Mouse (Mus musculus): Measurements from ENCODE around the gene Dusp18.
A peak's percentile ranks its signal among the peaks of the same experiment; 100 is the strongest.

The Dusp18 gene

DNA sequence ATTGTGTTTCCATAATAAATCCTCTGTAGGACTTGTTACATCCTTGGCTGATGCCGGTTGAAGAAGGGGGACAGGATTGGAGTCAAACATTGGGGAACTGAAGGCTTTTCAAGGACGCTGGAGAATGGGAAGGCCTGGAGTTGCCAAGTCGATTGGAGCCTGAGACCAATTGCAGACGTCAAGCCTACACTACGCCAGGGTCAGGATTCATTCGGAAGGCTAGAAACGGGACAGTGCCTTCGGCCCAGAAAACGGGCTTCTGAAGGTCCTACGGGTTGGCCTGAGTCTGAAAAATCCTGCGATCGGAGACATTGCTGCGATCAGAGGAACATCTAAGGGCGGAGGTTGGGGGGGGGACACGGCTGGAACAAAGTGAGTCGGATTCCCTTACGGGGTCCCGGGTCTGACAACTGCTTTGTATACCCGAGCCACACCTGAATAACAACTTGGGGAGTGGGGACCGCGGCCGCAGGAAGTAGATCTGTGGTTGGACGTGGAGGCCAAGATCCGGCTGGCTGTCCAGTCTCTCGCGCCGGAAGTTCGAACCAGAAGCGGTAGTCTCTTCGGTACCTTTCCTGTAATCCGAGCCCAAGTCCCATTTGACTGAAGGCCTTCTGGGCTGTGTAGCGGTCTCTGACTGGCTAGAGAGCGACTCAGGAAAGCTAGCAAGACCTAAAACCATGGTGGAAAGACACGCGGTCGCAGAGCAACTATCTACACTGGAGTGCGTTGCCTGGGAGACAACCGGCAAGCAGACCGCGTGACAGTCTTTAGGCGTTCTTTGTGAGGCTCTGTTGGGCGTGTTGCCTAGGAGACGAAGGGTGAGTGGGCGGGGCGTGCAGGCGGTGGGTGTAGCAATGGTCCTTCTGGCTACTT is at the start of gene Dusp18, which contains the start of gene 4921536K21Rik:
Gene Dusp18 (plus strand): TSS at position 835 of the 876 bp plus-strand sequence.
Gene 4921536K21Rik (minus strand): TSS at position 693 of the 876 bp plus-strand sequence.
- DNase-seq (ENCODE audit: low spot score in 2 of 2): peak; percentile 92 to 97

DNA sequence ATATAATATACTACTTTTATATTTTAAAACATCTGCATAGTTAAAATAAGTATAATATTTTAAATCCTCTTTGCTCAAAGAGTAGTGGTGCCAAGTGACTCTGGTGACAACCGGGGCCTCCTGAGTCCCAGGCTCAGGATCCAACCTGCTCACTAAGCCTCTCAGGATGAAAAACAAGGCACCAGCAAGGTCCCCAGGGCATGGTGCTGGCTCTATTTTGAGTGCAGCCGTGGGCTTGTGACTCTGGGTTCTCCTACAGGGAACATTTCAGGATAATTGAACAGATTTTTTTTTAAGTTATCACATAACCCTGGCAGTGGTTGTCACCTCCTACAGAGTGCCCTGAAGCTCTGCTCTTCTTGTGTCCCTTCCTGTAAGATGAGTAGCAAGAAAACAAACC is 48.7 kb upstream of the Dusp18 start:
- no peak for DNase-seq (ENCODE audit: low spot score in 2 of 2)

DNA sequence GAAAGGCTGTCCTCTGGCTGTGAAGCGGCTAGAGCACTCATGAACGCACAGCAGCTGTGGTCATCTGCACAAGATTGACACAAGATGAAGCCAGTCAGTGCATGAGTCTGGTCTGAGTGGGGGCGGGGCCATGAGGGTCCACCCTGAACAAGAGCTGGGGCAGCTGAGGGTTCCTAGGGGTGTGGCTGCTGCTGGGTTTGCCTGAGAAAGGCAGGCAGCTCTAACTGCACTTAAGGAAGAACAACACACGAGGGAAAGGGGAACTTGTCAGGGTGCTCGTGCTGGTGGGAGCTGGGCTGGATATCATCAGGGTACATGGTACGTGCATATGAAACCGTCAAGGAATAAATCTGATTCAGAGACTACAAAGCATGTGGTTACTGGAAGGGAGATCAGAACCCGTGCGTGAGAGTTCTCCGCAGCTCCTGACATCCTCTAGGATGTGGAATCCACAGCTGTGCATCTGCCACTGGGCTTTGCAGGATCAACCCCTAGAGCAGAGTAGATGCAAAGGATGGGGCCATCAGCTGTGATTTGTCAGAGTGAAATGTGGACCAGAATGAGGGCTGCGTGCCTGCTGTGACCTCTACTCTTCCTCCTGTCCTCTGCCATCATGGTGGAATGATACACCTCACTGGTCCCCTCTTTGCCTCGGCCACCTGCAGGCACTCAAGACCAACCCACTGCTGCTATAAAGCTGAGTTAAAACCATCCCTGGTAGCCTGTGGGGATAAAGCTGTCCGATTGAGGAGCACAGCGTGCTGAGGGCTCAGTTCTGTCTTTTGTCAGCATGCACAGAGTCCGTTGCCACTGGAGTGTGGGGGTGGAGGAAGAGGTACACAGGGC is 45.3 kb upstream of the Dusp18 start:
- DNase-seq (ENCODE audit: low spot score in 2 of 2): no peak

- DNase-seq (ENCODE audit: low spot score in 2 of 2): peak in 1 of 2 experiments; percentile 52
These were observed 44.8 kb upstream of the Dusp18 start for GRCm38 (mm10) chr11:3850315-3850614.

DNA sequence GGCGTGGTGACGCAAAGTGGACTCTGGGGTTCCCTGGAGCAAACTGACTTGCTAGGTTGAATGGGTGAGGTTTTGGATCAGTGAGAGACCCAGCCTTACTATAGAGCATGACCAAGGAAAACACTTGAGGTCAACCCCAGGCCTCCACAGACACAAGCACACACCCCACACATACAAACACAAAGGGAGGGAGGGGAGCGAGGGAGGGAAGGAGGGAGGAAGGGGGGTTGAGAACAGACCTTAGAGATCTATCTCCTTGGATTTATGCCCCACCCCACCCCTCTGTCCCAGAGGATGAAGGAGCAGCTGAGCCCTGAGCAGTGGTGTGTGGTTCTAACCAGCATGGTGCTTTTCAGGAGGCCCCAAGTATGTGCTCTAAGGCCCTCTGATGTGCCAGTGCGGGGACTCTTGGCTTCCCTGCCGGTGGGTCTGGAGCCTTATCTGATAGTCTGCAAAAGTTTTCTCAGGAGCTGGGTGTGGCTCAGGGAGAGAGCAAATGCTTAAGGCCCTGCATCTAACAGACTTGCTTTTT is 44.2 kb upstream of the Dusp18 start:
- no peak for DNase-seq (ENCODE audit: low spot score in 2 of 2)

DNA sequence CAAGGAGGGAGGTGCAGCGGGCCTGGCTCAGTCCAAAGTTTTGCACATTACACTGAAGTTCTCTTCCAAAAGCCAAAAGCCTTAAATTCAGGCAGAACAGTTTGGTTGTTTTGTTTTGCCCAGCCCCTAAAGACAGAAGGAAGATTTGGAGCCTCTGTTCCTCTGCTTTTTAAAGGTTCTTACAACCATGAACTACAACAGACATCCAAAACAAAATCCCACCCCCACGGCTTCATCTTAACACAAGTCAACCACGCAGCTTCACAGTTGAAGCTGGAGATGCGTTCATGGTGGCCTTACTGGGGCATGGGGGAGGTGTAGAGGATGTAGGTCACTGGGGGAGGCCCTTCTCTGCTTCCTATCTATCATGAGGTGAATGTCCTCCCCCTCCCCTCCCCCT is 43.2 kb upstream of the Dusp18 start:
- DNase-seq (ENCODE audit: low spot score in 2 of 2): peak in 1 of 2 experiments; percentile 48

- no peak for DNase-seq (ENCODE audit: low spot score in 2 of 2)
These were observed 42.0 kb upstream of the Dusp18 start for GRCm38 (mm10) chr11:3853031-3853430.

GRCm38 (mm10) chr11:3853481-3854034 is 41.5 kb upstream of the Dusp18 start:
- DNase-seq (ENCODE audit: low spot score in 2 of 2): peak; percentile 58 to 83

DNA sequence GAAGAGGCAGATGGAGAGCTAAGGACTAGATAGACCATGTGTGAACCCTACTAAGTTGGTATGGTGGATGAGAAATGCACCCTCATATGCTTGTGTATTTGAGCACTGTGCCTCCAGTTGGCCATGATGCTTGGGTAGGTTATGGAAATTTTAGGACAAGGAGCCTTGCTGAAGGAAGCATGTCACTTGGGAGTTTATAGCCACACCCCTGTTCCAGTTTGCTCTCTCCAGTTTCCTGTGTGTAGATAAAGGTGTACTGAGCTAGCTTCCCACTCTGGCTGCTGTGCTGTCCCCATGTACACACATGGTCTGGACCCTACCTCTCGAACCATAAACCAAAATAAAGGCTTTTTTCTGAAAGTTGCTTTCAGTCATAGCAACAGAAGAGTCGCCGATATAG is 40.9 kb upstream of the Dusp18 start:
- DNase-seq (ENCODE audit: low spot score in 2 of 2): no peak

DNA sequence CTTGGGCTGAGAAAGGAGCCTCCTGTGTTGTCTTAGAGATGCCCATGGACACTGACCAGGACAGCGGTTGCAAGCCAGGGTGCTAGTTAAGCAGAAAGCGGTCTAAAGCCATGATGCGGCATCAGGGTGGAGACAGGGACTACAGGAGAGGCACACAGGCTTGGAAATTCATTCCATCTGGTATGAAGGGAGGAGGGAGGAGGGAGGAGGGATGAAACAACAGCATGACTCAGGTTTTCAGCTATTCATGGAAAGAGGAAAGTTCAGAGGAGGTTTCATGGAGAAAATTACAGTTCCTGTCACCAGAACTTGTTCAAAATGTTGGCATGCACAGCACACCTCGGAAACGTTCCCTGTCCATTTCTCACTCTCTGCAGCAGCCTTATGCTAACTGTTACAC is 39.2 kb upstream of the Dusp18 start:
- DNase-seq (ENCODE audit: low spot score in 2 of 2): no peak

- no peak for DNase-seq (ENCODE audit: low spot score in 2 of 2)
These were observed 37.1 kb upstream of the Dusp18 start for GRCm38 (mm10) chr11:3857902-3858301.

DNA sequence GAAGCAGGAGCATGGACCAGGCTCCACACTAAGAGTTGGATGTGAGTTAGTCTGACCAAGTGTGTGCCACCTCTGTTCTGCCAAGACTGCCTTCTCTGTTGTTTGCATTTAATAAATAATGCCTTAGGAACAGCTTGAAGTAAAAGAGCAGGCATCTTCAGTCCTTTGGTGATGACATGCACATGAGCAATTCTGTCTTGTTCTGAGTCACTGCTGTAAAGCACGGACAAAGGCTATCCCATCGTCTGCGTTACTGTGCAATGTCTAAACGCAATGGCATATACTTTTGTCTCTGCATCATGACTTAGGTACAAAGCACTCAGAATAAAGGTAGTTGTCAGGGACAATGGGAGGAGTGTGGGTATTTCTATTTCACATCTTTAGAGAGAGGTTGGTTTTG is 35.3 kb upstream of the Dusp18 start:
- no peak for DNase-seq (ENCODE audit: low spot score in 2 of 2)

DNA sequence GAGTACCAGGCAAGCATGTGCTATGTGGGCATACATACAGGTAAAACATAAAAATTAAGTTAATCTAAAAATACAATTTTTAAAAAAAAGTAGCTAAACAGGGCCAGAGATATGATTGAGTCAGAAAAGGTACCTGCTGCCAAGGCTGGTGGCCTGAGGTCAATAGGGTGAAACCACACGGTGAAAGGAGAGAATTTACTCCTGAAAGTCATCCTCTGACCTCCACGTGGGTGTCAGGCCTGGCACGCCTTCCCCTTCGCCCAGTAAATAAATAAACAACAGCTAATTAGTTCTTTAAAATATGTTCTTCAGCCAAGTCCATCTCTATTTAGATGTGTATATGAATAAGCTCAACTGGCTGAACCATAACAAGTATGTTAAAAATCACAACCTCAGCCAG is 34.7 kb upstream of the Dusp18 start:
- no peak for DNase-seq (ENCODE audit: low spot score in 2 of 2)

DNA sequence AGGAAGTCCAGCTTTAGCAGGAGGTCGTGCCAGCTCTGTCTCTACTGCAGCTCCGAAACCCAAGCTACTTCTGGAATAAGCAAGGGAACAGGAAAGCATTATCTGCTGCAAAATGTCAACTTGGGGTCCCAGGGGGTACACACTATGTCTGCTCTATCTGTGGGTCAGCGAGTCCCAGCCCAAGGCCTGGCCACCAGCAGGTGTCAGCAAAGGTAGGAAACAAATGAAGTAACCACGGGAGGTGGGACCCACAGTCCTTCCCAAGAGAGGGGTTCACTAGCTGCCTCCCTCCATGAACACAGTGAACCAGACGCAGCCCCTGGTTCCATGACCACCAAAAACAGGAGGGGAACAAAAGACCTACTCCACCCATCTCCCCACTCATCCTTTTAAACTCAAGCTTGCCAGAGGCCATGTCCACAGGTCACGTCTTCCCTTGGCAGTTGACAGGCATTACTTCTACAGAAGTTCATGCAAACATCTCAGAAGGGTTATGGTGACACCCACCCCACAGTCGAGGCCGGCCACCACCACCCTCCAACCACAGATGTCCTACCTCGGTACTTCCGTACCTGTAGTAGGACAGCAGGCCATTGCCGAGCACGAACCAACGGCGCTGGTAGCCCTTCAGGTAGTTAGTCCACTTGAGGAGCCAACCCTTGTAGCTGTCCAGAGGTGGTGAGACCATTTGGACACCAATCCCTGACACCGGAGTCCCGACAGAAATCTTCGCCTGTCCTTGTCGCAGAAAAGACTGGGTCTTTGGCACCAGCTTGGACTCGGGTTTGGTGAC is 32.2 kb upstream of the Dusp18 start:
- DNase-seq (ENCODE audit: low spot score in 2 of 2): no peak

DNA sequence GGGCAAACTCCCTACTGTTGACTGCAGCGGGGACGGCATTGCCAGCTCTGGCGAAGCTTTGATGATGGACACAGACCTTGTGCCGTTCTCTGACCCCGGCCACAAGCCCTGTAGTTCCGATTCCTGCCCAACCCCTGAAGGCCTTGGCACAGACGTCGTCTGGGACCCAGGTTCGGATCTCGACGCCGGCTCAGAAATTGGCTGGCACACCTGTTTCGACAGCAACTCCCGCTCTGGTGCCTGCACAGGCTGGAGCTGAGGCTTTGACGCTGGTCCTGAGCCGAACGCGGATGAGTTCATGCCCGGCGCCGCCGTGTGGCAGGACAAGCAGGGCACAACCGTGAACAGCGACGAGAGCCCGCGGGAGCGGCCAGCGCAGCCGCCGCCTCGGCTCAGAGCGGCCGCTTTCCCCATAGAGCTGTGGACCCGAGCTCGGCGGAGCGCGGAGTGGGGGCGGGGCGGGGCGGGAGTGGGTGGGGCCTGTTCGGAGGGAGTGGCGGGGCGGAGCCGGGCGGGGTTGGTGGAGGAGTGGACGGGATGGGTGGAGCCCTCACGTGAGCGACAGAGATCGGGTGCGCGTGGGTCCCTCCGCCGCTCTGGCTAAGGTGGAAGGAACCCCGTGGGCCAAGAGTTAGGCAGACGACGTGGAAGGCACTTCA is 31.5 kb upstream of the Dusp18 start, which contains the start of gene Osbp2:
Gene Osbp2 (minus strand): TSS at position 450 of the 659 bp plus-strand sequence.
- DNase-seq (ENCODE audit: low spot score in 2 of 2): peak in 1 of 2 experiments; percentile 72

DNA sequence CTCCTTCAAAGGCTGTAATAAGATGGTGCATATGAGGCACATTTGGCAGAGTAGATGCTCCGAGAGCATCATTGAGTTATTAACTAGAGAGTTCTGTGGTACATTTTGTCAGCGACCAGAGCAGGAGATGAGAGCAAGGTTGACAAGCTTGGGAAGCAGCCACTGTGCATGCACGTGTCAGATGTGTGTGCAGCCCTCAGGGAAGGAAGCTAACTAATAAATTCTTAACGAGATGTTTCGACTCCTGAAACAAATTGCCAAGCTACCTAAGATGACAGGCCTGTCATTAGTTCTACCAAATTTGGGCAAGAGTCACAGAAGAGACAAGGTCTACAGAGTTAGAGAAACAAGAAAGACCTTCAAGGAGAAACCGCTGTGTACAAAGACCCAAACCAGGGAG is 30.7 kb upstream of the Dusp18 start:
- no peak for DNase-seq (ENCODE audit: low spot score in 2 of 2)

GRCm38 (mm10) chr11:3876419-3876818 is 18.6 kb upstream of the Dusp18 start:
- no peak for DNase-seq (ENCODE audit: low spot score in 2 of 2)

GRCm38 (mm10) chr11:3878660-3879059 is 16.4 kb upstream of the Dusp18 start:
- no peak for DNase-seq (ENCODE audit: low spot score in 2 of 2)

- DNase-seq (ENCODE audit: low spot score in 2 of 2): peak in 1 of 2 experiments; percentile 87
These were observed 15.2 kb upstream of the Dusp18 start for GRCm38 (mm10) chr11:3879836-3880235.

- no peak for DNase-seq (ENCODE audit: low spot score in 2 of 2)
These were observed 11.3 kb upstream of the Dusp18 start for GRCm38 (mm10) chr11:3883711-3884110.

GRCm38 (mm10) chr11:3887331-3887730 is 7.7 kb upstream of the Dusp18 start:
- no peak for DNase-seq (ENCODE audit: low spot score in 2 of 2)

All from left cerebral cortex, adult 9 months (tissue).